9 mouse cellular contexts compared by ENCODE assay signal in genomic region chr19:46878346-46878745, GRCm38 (mm10).
DNase-seq lines count a peak whose midpoint lies in the region; ATAC-seq and TF ChIP-seq lines count a peak whose summit lies in the region.
"Had no signal": no experiment of that assay in that cellular context is flagged by ENCODE, and none has a peak within 500 bp of the region (broad histone marks: within the 10 kb centered on the region; RNA-seq: fewer than 3 reads in every experiment).

No protein-coding gene starts in this region.

- intact Hi-C loops in gastrocnemius, postnatal 14 days (cut with DNase I; ENCODE audit: low total_unique reads), result loop anchor here (2.0 kb wide), 1 partner anchor 112 kb away; no protein-coding TSS in a partner anchor

- peaks cover 21% of the 10 kb centered on the region for H3K36me3 ChIP-seq in forebrain, postnatal 0 days (ENCODE audit: insufficient read depth)
- H3K36me3 ChIP-seq in forebrain, embryonic 11.5 days (ENCODE audit: control insufficient read depth, insufficient read depth, low read length), result no peaks in the 10 kb centered on the region; the same call in 1 of the 2 replicates

- no peaks in the 10 kb centered on the region for H3K9me3 ChIP-seq in forebrain, postnatal 0 days (ENCODE audit: low read length)
- H3K9me3 ChIP-seq in forebrain, embryonic 11.5 days (ENCODE audit: control insufficient read depth, low read length), result no peaks in the 10 kb centered on the region
- H3K9me3 ChIP-seq: G1E had no signal

- no peaks in the 10 kb centered on the region for H3K27me3 ChIP-seq in forebrain, postnatal 0 days (ENCODE audit: insufficient read depth, low read length)
- no peaks in the 10 kb centered on the region for H3K27me3 ChIP-seq in forebrain, embryonic 11.5 days (ENCODE audit: control insufficient read depth, insufficient read depth, low read length)

- peak; percentile 54 for TF ChIP-seq CTCF in forebrain, postnatal 0 days (IDR thresholded peaks at IDR 0.05; ENCODE audit: low read depth)

- peak; percentile 67 for DNase-seq in forebrain, postnatal 0 days
- DNase-seq in forebrain, embryonic 11.5 days (ENCODE audit: low spot score), result no peak
- DNase-seq in 3T3-L1 (ENCODE audit: low read depth, low spot score), result peak; percentile 25
- DNase-seq in adrenal gland, postnatal 25 days, result peak; percentile 71
- peak; percentile 71 for DNase-seq in gastrocnemius, postnatal 14 days
- peak; percentile 68 to 69 for DNase-seq in layer of hippocampus, adult 8-10 months (ENCODE audit: low spot score in 2 of 2)
- DNase-seq in natural killer cell, adult 2 months (ENCODE audit: low spot score in 2 of 2), result peak; percentile 53 to 55
- peak; percentile 83 for DNase-seq in thymus, postnatal 4 days

- no peak overlapping the region for H3K9ac ChIP-seq in forebrain, postnatal 0 days
- no peak overlapping the region for H3K9ac ChIP-seq in forebrain, embryonic 11.5 days (ENCODE audit: low read length)

- no peak overlapping the region for H3K27ac ChIP-seq in forebrain, postnatal 0 days (ENCODE audit: low read depth, low read length)
- no peak overlapping the region for H3K27ac ChIP-seq in forebrain, embryonic 11.5 days (ENCODE audit: low read depth, low read length)

- H3K4me2 ChIP-seq in forebrain, postnatal 0 days (ENCODE audit: low read depth), result no peak overlapping the region
- H3K4me2 ChIP-seq in forebrain, embryonic 11.5 days (ENCODE audit: low read depth, low read length, severe bottlenecking), result no peak overlapping the region

- no peak overlapping the region for H3K4me3 ChIP-seq in forebrain, postnatal 0 days (ENCODE audit: low read depth, low read length)
- no peak overlapping the region for H3K4me3 ChIP-seq in forebrain, embryonic 11.5 days (ENCODE audit: low read depth, low read length)

- no peaks in the 10 kb centered on the region for H3K4me1 ChIP-seq in forebrain, postnatal 0 days (ENCODE audit: insufficient read depth)
- H3K4me1 ChIP-seq in forebrain, embryonic 11.5 days (replicated peaks; ENCODE audit: control insufficient read depth, insufficient read depth, low read length), result no peaks in the 10 kb centered on the region

- ATAC-seq in forebrain, postnatal 0 days, result no peak
- no peak for ATAC-seq in forebrain, embryonic 11.5 days (replicated peaks; ENCODE audit: low FRiP score)

- 64% methylated on average over 13 of the region's 13 CpGs for WGBS in forebrain, postnatal 0 days
- WGBS in forebrain, embryonic 11.5 days, result 61% methylated on average over 13 of the region's 13 CpGs
